Mouse (Mus musculus): Measurements from ENCODE around the gene Dhx16.

Gene Dhx16

GRCm38 (mm10) chr17:35896781-35897643 lies 17.4 kb downstream of the Dhx16 start, which contains the start of gene 2310061I04Rik:
2310061I04Rik (minus strand) TSS chr17:35897431.
- DNase-seq (ENCODE audit: low read depth, low spot score), result peak; percentile 96

- DNase-seq (ENCODE audit: low read depth, low spot score), result peak; percentile 49
Observed at GRCm38 (mm10) chr17:35897644-35898573, 18.3 kb downstream of the Dhx16 start.

GRCm38 (mm10) chr17:35900636-35901035 lies 21.0 kb downstream of the Dhx16 start:
- peak; percentile 35 for DNase-seq (ENCODE audit: low read depth, low spot score)

GRCm38 (mm10) chr17:35903343-35903991 lies 23.8 kb downstream of the Dhx16 start:
- DNase-seq (ENCODE audit: low read depth, low spot score), result peak; percentile 53

GRCm38 (mm10) chr17:35903992-35904355 lies 24.4 kb downstream of the Dhx16 start:
- no peak for DNase-seq (ENCODE audit: low read depth, low spot score)

GRCm38 (mm10) chr17:35905587-35905986 lies 26.0 kb downstream of the Dhx16 start:
- no peak for DNase-seq (ENCODE audit: low read depth, low spot score)

GRCm38 (mm10) chr17:35907609-35908008 lies 28.0 kb downstream of the Dhx16 start:
- no peak for DNase-seq (ENCODE audit: low read depth, low spot score)

- no peak for DNase-seq (ENCODE audit: low read depth, low spot score)
Observed at GRCm38 (mm10) chr17:35909186-35909918, 29.7 kb downstream of the Dhx16 start.

- peak; percentile 96 for DNase-seq (ENCODE audit: low read depth, low spot score)
Observed at GRCm38 (mm10) chr17:35909919-35910369, 30.3 kb downstream of the Dhx16 start, which contains the start of gene Atat1. Atat1 (minus strand) TSS chr17:35910075.

GRCm38 (mm10) chr17:35914975-35915374 lies 35.4 kb downstream of the Dhx16 start:
- DNase-seq (ENCODE audit: low read depth, low spot score), result no peak

GRCm38 (mm10) chr17:35915538-35916296 lies 36.1 kb downstream of the Dhx16 start:
- peak; percentile 35 for DNase-seq (ENCODE audit: low read depth, low spot score)

GRCm38 (mm10) chr17:35916297-35917142 lies 36.9 kb downstream of the Dhx16 start, which contains the start of the genes Mrps18b and Ppp1r10:
Mrps18b (minus strand) TSS chr17:35916389.
Ppp1r10 (plus strand) TSS chr17:35916434.
- DNase-seq (ENCODE audit: low read depth, low spot score), result peak; percentile 100

- DNase-seq (ENCODE audit: low read depth, low spot score), result peak; percentile 48
Observed at GRCm38 (mm10) chr17:35917143-35917462, 37.5 kb downstream of the Dhx16 start.

GRCm38 (mm10) chr17:35917463-35918251 lies 38.0 kb downstream of the Dhx16 start:
- peak; percentile 94 for DNase-seq (ENCODE audit: low read depth, low spot score)

- DNase-seq (ENCODE audit: low read depth, low spot score), result peak; percentile 77
Observed at GRCm38 (mm10) chr17:35918276-35919059, 38.8 kb downstream of the Dhx16 start.

- peak; percentile 100 for DNase-seq (ENCODE audit: low read depth, low spot score)
Observed at GRCm38 (mm10) chr17:35919060-35919715, 39.6 kb downstream of the Dhx16 start.

- DNase-seq (ENCODE audit: low read depth, low spot score), result no peak
Observed at GRCm38 (mm10) chr17:35919864-35920301, 40.3 kb downstream of the Dhx16 start.
